Mouse (Mus musculus) liver, postnatal 0 days (tissue): ENCODE measurements at regions not wholly inside any gene's neighbourhood (a gene's known extent, or its start where the extent isn't known, plus 50 kb on each side); places are given as distances from the start of the nearest gene placed in this dataset.

Source experiments
- CTCF ChIP-seq: sonication (generic); IDR thresholded peaks from 2 replicates; pipeline ENCODE4 v1.5.1; 2016; ENCODE audit warnings: antibody characterized with exemption, low read depth
- EP300 ChIP-seq: IDR thresholded peaks from 2 replicates; pipeline ENCODE4 v1.6.1; 2016; ENCODE audit warnings: antibody characterized with exemption, low read depth, mild to moderate bottlenecking

DNA sequence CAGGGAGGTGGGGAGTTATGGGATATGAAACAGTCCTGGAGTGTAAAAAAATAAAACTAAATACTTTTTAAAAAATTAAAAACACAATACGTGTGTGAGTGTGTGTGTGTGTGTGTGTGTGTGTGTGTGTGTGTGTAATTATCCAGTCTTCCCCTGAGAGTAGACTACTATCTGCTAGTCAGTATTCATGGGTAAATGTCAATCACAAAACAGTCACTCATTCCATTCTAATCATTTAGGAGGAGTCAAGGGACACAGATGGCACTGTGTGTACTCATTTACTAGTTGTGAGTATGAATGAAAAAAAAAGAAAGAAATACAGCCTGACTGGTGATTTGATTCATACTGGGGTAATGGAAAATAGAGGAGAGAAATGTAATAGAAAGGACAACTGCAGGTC lies 226.5 kb downstream of the Mpdz start:
- TF ChIP-seq CTCF (no peak), EP300 (no peak)
